Mouse (Mus musculus): ENCODE data around the gene Pon1. TPM values are rescaled to one million over a fixed set of nuclear protein-coding genes. Genes with fewer than 3 reads are reported as not detected.

Gene Pon1
- total and polyA plus RNA-seq, 2 experiments from 2014 or later, result 0.21 to 0.96 TPM

DNA sequence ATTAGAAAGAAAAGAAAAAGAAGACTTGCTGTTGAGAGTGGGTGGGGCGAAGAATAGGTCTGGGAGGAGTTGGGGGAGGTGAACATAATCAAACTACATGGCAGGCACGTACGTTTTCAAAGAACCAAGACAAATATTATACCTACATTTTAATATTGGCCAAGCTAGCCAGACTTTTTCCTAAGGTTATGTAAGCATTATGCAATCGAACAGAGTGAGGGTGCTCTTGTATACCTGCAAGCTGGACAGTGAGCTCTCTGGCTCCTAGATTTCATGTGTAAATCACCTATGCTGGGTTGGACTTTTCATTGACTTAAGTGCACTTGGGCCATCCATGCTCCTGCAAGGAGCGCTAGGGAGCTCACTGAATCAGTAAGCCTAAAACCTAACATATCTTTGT lies 4.8 kb upstream of the Pon1 start:
- Histone ChIP-seq H3K27ac (no peak overlapping the region), H3K9ac (replicated peaks; ENCODE audit: low read length) (no peak overlapping the region), H3K27me3 (ENCODE audit: insufficient read depth, low read length) (no peaks in the 10 kb centered on the region), H3K36me3 (ENCODE audit: insufficient read depth, low read length) (no peaks in the 10 kb centered on the region), H3K4me2 (ENCODE audit: low read depth, low read length) (no peak overlapping the region), H3K9me3 (ENCODE audit: low read length) (no peaks in the 10 kb centered on the region), H3K4me3 (ENCODE audit: low read length) (no peak overlapping the region), H3K4me1 (ENCODE audit: insufficient read depth, low read length) (no peaks in the 10 kb centered on the region)
- no peak for DNase-seq (ENCODE audit: low spot score)
- 93% methylated on average over 5 of the region's 5 CpGs for WGBS
- ATAC-seq, result no peak
- no peak for TF ChIP-seq CTCF (IDR thresholded peaks at IDR 0.05; ENCODE audit: low read depth)

DNA sequence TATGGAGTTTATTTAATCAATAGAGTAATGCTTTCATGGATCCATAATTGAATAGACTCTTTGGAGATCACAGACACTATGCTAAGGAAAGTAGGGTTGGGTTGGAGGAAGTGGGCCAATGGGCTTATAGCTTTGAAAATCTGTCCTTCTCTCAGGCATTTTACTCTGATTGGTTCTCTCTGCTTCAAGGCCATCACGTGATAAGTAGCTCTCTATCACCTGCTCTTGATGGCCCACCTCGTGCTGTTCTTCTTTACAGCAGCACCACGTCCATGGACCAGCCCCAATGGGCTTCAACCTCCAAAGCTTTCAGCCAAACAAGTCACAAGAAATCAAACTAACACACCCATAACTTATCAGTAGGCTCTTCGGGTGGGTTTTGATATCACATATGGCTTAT lies 3.0 kb downstream of the Pon1 start:
- H3K4me2 ChIP-seq (ENCODE audit: low read depth, low read length), result no peak overlapping the region
- 86% methylated on average over 4 of the region's 4 CpGs for WGBS

DNA sequence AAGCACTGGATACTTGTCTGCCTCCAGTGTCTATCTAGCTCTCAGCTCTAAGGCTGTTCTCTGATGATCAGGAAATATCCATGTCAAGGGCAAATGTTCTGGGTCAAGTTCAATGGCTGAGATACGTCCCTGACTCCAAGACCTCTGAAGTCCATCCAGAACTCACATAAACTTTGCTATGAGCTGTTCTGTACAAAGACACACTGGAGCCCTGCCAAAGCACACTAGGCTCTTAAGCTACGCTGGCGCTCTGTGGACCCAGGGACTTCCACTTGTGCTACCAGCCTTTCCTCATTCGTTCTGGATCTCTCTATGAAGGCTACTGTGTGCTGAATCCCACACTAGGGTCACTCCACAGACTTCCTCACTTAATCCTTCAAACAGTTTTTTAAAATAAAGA lies 4.2 kb downstream of the Pon1 start:
- no peak for ATAC-seq
- no peak for TF ChIP-seq CTCF (IDR thresholded peaks at IDR 0.05; ENCODE audit: low read depth)

More for the DNA sequence above, 3.0 kb downstream of the Pon1 start:
- Histone ChIP-seq H3K4me3 (ENCODE audit: low read length) (no peak overlapping the region), H3K27me3 (ENCODE audit: insufficient read depth, low read length) (no peaks in the 10 kb centered on the region), H3K4me1 (ENCODE audit: insufficient read depth, low read length) (no peaks in the 10 kb centered on the region), H3K36me3 (ENCODE audit: insufficient read depth, low read length) (no peaks in the 10 kb centered on the region), H3K9me3 (ENCODE audit: low read length) (no peaks in the 10 kb centered on the region), H3K27ac (no peak overlapping the region), H3K9ac (replicated peaks; ENCODE audit: low read length) (no peak overlapping the region)
- DNase-seq (ENCODE audit: low spot score) (no peak), ATAC-seq (no peak)
- no peak for TF ChIP-seq CTCF (IDR thresholded peaks at IDR 0.05; ENCODE audit: low read depth)

DNA sequence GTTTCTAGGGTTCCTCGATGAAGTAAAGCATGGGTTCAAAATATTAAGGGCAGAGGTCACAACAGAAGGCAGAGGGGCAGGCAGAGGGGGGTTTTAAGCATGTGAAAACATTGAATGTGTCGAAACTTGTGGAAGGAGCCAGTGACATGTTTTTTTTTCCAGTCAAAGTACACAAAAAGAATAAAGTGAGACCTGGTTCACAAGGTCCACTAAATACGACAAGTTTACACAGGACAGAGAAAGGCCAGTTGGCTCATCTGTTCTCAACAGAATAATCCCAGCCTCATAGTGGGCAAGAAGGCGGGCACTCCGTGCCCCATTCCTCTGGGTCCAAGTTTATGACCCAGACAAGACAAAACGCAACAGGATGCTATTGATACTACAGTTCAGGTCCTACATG lies 4.8 kb downstream of the Pon1 start:
- H3K27ac ChIP-seq, result no peak overlapping the region
- H3K4me1 ChIP-seq (ENCODE audit: insufficient read depth, low read length), result no peaks in the 10 kb centered on the region
- H3K9ac ChIP-seq (replicated peaks; ENCODE audit: low read length), result no peak overlapping the region
- DNase-seq (ENCODE audit: low spot score) (no peak), ATAC-seq (no peak)
- no peak overlapping the region for H3K4me2 ChIP-seq (ENCODE audit: low read depth, low read length)
- no peaks in the 10 kb centered on the region for H3K36me3 ChIP-seq (ENCODE audit: insufficient read depth, low read length)
- H3K9me3 ChIP-seq (ENCODE audit: low read length), result no peaks in the 10 kb centered on the region
- no peak overlapping the region for H3K4me3 ChIP-seq (ENCODE audit: low read length)
- H3K27me3 ChIP-seq (ENCODE audit: insufficient read depth, low read length), result no peaks in the 10 kb centered on the region
- TF ChIP-seq CTCF (IDR thresholded peaks at IDR 0.05; ENCODE audit: low read depth), result no peak
- 81% methylated on average over 6 of the region's 6 CpGs for WGBS

More for the DNA sequence above, 4.2 kb downstream of the Pon1 start:
- Histone ChIP-seq H3K27ac (no peak overlapping the region), H3K27me3 (ENCODE audit: insufficient read depth, low read length) (no peaks in the 10 kb centered on the region), H3K9me3 (ENCODE audit: low read length) (no peaks in the 10 kb centered on the region), H3K9ac (replicated peaks; ENCODE audit: low read length) (no peak overlapping the region), H3K4me1 (ENCODE audit: insufficient read depth, low read length) (no peaks in the 10 kb centered on the region), H3K4me3 (ENCODE audit: low read length) (no peak overlapping the region), H3K4me2 (ENCODE audit: low read depth, low read length) (no peak overlapping the region), H3K36me3 (ENCODE audit: insufficient read depth, low read length) (no peaks in the 10 kb centered on the region)
- WGBS, result 64% methylated on average over 4 of the region's 4 CpGs
- DNase-seq (ENCODE audit: low spot score), result peak; percentile 20

DNA sequence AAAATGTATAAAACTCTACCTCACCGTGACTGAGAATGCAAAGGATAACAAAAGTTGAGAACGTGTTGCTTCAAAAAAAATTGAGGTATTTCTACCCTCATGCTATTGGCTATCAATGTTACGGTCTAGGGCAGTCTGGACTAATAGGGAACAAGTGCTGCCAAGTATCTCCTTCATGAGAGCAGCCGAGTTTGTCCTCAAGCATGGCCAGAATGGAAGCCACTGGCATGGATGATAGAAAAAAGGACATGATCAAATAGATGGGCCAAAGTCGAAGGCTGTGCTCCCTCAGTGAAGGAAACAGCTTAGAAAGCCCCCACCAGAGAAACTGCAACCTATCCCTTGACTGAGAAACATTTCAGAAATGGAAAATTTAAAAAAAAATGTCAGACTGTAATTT lies 5.7 kb downstream of the Pon1 start:
- H3K4me1 ChIP-seq (ENCODE audit: insufficient read depth, low read length), result no peaks in the 10 kb centered on the region
- no peaks in the 10 kb centered on the region for H3K36me3 ChIP-seq (ENCODE audit: insufficient read depth, low read length)
- no peaks in the 10 kb centered on the region for H3K9me3 ChIP-seq (ENCODE audit: low read length)
- TF ChIP-seq CTCF (IDR thresholded peaks at IDR 0.05; ENCODE audit: low read depth), result no peak
- no peak overlapping the region for H3K9ac ChIP-seq (replicated peaks; ENCODE audit: low read length)
- H3K4me3 ChIP-seq (ENCODE audit: low read length), result no peak overlapping the region
- DNase-seq (ENCODE audit: low spot score) (no peak), ATAC-seq (no peak)
- no peak overlapping the region for H3K27ac ChIP-seq
- no peaks in the 10 kb centered on the region for H3K27me3 ChIP-seq (ENCODE audit: insufficient read depth, low read length)
- WGBS, result 80% methylated on average over 5 of the region's 5 CpGs
- H3K4me2 ChIP-seq (ENCODE audit: low read depth, low read length), result no peak overlapping the region

DNA sequence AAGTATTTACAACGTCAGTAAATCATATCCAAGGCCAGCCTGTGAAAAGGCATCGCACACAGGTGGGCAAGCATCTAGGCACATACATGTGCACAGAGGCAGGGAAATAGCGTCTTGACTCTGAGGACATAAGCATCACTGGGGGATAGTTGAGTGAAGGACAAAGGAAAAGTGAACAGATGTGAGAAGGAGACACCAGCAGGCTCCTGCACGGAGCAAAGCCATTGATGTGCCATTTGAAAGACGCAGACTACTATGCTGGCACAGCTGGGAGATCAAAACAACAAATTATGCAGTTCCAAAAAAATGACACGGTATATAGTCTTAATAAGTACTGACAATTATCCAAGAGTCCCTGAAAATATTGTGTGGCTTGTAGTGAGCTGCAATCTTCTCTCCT lies 6.2 kb downstream of the Pon1 start:
- TF ChIP-seq CTCF (IDR thresholded peaks at IDR 0.05; ENCODE audit: low read depth), result no peak
- H3K9ac ChIP-seq (replicated peaks; ENCODE audit: low read length), result no peak overlapping the region
- 74% methylated on average over 6 of the region's 6 CpGs for WGBS
- no peak overlapping the region for H3K4me2 ChIP-seq (ENCODE audit: low read depth, low read length)
- no peaks in the 10 kb centered on the region for H3K27me3 ChIP-seq (ENCODE audit: insufficient read depth, low read length)
- H3K36me3 ChIP-seq (ENCODE audit: insufficient read depth, low read length), result no peaks in the 10 kb centered on the region
- H3K4me1 ChIP-seq (ENCODE audit: insufficient read depth, low read length), result no peaks in the 10 kb centered on the region
- ATAC-seq (no peak), DNase-seq (ENCODE audit: low spot score) (no peak)
- H3K4me3 ChIP-seq (ENCODE audit: low read length), result no peak overlapping the region
- no peak overlapping the region for H3K27ac ChIP-seq
- H3K9me3 ChIP-seq (ENCODE audit: low read length), result no peaks in the 10 kb centered on the region

DNA sequence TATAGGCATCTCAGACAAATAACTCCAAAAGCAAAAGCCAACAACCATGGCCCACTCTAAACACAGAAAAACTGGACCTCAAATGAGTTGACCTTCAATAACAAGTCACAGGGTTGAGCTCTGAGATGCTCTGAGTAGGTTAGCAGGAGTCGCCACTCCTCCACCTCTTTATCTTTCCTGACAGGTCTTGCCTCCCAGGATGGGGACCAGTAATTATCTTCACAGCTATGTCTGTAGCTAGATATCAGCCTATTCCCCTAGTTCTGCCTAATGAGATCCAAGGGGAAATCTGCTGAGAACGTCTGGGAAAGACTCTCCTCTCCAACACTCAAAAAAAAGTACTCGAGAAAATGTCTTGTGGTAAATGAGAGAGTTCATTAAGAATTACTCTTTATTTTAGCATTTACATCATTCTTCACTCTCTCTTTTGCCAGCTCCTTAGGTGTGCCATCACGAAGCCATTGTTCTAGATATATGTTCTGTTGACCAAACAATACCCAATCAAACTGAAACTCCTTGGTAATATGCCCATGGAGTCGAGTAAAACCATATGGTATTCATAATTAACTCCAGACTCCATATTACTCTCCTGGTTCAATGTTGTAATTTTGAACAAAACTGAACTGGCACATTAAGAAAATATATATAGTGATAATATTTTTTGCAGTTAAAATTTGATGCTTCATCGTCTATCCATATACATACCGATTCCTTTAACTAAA lies 7.4 kb downstream of the Pon1 start:
- no peaks in the 10 kb centered on the region for H3K36me3 ChIP-seq (ENCODE audit: insufficient read depth, low read length)
- WGBS, result 76% methylated on average over 7 of the region's 7 CpGs

More for the DNA sequence above, 7.4 kb downstream of the Pon1 start:
- H3K4me1 ChIP-seq (ENCODE audit: insufficient read depth, low read length), result no peaks in the 10 kb centered on the region
- no peaks in the 10 kb centered on the region for H3K27me3 ChIP-seq (ENCODE audit: insufficient read depth, low read length)
- ATAC-seq, result no peak
- no peak overlapping the region for H3K4me2 ChIP-seq (ENCODE audit: low read depth, low read length)
- no peak overlapping the region for H3K4me3 ChIP-seq (ENCODE audit: low read length)
- TF ChIP-seq CTCF (IDR thresholded peaks at IDR 0.05; ENCODE audit: low read depth), result no peak
- no peak for DNase-seq (ENCODE audit: low spot score)
- H3K9ac ChIP-seq (replicated peaks; ENCODE audit: low read length), result no peak overlapping the region
- H3K9me3 ChIP-seq (ENCODE audit: low read length), result no peaks in the 10 kb centered on the region
- no peak overlapping the region for H3K27ac ChIP-seq

All from hindbrain, postnatal 0 days (tissue).